Mouse (Mus musculus) myocyte (in vitro differentiated cells): ENCODE results near the gene Pde6d. TPM values are rescaled to one million over a fixed set of nuclear protein-coding genes. Genes with fewer than 3 reads are reported as not detected.

ENCODE experiments used
- H3K27me3 ChIP-seq: one replicate; pipeline ENCODE4 v1.6.1; 2011; ENCODE audit not compliant: control insufficient read depth, insufficient read depth, insufficient read length
- H3K36me3 ChIP-seq: one replicate; pipeline ENCODE4 v1.6.1; 2011; ENCODE audit not compliant: control insufficient read depth, insufficient read depth
- H3K4me2 ChIP-seq: one replicate; pipeline ENCODE4 v1.6.1; 2011; ENCODE audit warnings: low read depth, control low read depth
- H3K4me3 ChIP-seq: one replicate; pipeline ENCODE4 v1.5.1; 2011; ENCODE audit warnings: mild to moderate bottlenecking, control low read depth, moderate library complexity
- H3K79me2 ChIP-seq: one replicate; pipeline ENCODE4 v1.6.1; 2011; ENCODE audit not compliant: control insufficient read depth, insufficient read depth
- H3ac ChIP-seq: one replicate; pipeline ENCODE4 v1.6.1; 2011; ENCODE audit not compliant: control insufficient read depth, insufficient read length
- CEBPB ChIP-seq: IDR thresholded peaks from 2 replicates; pipeline ENCODE4 v1.6.1; 2011; ENCODE audit warnings: mild to moderate bottlenecking, moderate library complexity; ENCODE audit not compliant: poor library complexity, insufficient read depth, severe bottlenecking
- E2F4 ChIP-seq: IDR thresholded peaks from one replicate; pipeline ENCODE4 v1.6.1; 2011; ENCODE audit warnings: mild to moderate bottlenecking, control low read depth, moderate library complexity; ENCODE audit not compliant: insufficient read depth
- MAX ChIP-seq: IDR thresholded peaks from one replicate; pipeline ENCODE4 v1.6.1; 2011; ENCODE audit warnings: low read depth, mild to moderate bottlenecking, control low read depth
- MYOD1 ChIP-seq, 3 experiments: IDR thresholded peaks; one replicate each; pipeline ENCODE4 v1.6.1; 2011; ENCODE audit warnings: control low read depth in 2 of 3, low read depth in 2 of 3, mild to moderate bottlenecking in 2 of 3, moderate library complexity in 1 of 3; ENCODE audit not compliant: insufficient read length in 2 of 3, control insufficient read depth in 1 of 3
- MYOG ChIP-seq, 3 experiments: IDR thresholded peaks; one replicate each; pipeline ENCODE4 v1.6.1; 2011; ENCODE audit warnings: control low read depth in 2 of 3, low read depth in 2 of 3, mild to moderate bottlenecking in 2 of 3; ENCODE audit not compliant: insufficient read length in 2 of 3, control insufficient read depth in 1 of 3, insufficient read depth in 1 of 3
- POLR2A ChIP-seq: IDR thresholded peaks from one replicate; pipeline ENCODE4 v1.6.1; 2011; ENCODE audit warnings: low read depth, mild to moderate bottlenecking, control low read depth, moderate library complexity; ENCODE audit not compliant: insufficient read length
- POLR2AphosphoS2 ChIP-seq: IDR thresholded peaks from one replicate; pipeline ENCODE4 v1.6.1; 2011; ENCODE audit warnings: low read depth, control low read depth; ENCODE audit not compliant: insufficient read length
- REST ChIP-seq: IDR thresholded peaks from one replicate; pipeline ENCODE4 v1.6.1; 2011; ENCODE audit warnings: mild to moderate bottlenecking, control low read depth, moderate library complexity; ENCODE audit not compliant: insufficient read depth, insufficient read length
- SRF ChIP-seq: IDR thresholded peaks from one replicate; pipeline ENCODE4 v1.6.1; 2011; ENCODE audit warnings: low read depth; ENCODE audit not compliant: control insufficient read depth, insufficient read length
- TCF12 ChIP-seq: IDR thresholded peaks from one replicate; pipeline ENCODE4 v1.6.1; 2011; ENCODE audit warnings: mild to moderate bottlenecking, control low read depth; ENCODE audit not compliant: poor library complexity, insufficient read depth, severe bottlenecking
- TCF3 ChIP-seq: IDR thresholded peaks from one replicate; pipeline ENCODE4 v1.6.1; 2011; ENCODE audit warnings: low read depth, control low read depth; ENCODE audit not compliant: insufficient read length
- USF1 ChIP-seq: IDR thresholded peaks from one replicate; pipeline ENCODE4 v1.6.1; 2011; ENCODE audit warnings: low read depth, mild to moderate bottlenecking, control low read depth, moderate library complexity
- polyA plus RNA-seq: library from polyadenylated mRNA; unstranded; fragments of >200 nt; fragmentation: generic; extraction: Trizol; gene quantifications from one replicate; pipeline ENCODE4 v1.2.1, GENCODE M21; 2012; ENCODE audit warnings: missing spikeins

The Pde6d gene
- polyA plus RNA-seq, 1 experiment, result 50.0 TPM

DNA sequence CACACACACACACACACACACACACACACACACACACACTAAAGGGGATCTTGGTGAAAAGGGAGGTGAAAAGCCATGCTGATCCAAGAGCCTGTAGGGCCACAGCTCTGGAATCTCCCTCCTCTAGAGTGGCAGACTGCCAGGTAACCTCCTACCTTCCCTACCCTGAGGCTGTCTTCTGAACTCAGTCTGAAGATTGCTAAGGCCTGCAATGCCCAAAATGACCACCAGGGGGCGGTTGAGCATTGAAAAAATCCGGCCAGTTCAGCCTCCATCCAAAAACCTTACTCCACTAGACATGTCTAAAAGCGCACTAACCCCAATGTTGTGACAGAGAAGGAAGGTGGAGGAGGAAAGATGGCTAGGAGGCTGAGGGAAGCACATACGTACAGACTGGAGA lies 80.9 kb downstream of the Pde6d start:
- no peaks in the 10 kb centered on the region for H3K27me3 ChIP-seq
- H3K4me3 ChIP-seq, result no peak overlapping the region
- H3K36me3 ChIP-seq, result no peaks in the 10 kb centered on the region
- peak overlapping the region; percentile 41 for H3K4me2 ChIP-seq
- no peak for TF ChIP-seq TCF12
- TF ChIP-seq MYOG (IDR thresholded peaks at IDR 0.05; ENCODE audit: control insufficient read depth in 1 of 3, insufficient read depth in 1 of 3, insufficient read length in 2 of 3, low read depth in 2 of 3), result no peak
- TF ChIP-seq USF1, result no peak
- no peak for TF ChIP-seq E2F4
- TF ChIP-seq POLR2AphosphoS2, result no peak
- no peak for TF ChIP-seq SRF
- no peak for TF ChIP-seq CEBPB
- TF ChIP-seq POLR2A, result no peak
- no peak for TF ChIP-seq TCF3
- no peak for TF ChIP-seq MAX
- TF ChIP-seq REST, result no peak
- TF ChIP-seq MYOD1 (IDR thresholded peaks at IDR 0.05; ENCODE audit: control insufficient read depth in 1 of 3, insufficient read length in 2 of 3, low read depth in 2 of 3), result no peak
- H3ac ChIP-seq, result no peak overlapping the region
- H3K79me2 ChIP-seq, result no peaks in the 10 kb centered on the region

DNA sequence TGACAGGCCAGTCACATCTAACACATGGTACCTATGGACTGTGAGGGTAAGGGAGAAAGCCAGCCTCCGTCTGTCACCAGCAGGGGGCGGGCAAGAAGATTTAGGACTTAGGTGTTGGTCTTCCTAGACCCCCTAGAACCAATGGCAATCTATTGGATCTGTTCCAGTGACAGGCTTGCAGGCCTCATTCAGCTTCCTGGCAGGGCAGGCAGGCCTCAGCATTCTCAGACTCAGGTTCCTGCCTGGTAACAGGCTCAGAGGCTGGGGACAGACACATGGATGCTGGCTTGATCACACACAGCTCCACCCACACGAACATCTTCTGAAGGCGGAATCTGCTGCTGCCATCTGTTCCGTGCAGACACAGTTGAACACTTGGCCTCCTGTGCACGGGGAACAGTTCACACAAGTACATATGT lies 81.3 kb downstream of the Pde6d start:
- Histone ChIP-seq H3K79me2 (no peaks in the 10 kb centered on the region), H3K27me3 (no peaks in the 10 kb centered on the region), H3ac (no peak overlapping the region), H3K36me3 (no peaks in the 10 kb centered on the region), H3K4me2 (peak overlapping the region; percentile 41), H3K4me3 (no peak overlapping the region)
- TF ChIP-seq MAX (no peak), MYOD1 (IDR thresholded peaks at IDR 0.05; ENCODE audit: control insufficient read depth in 1 of 3, insufficient read length in 2 of 3, low read depth in 2 of 3) (no peak), SRF (no peak), POLR2AphosphoS2 (no peak), REST (no peak), E2F4 (no peak), TCF3 (no peak), USF1 (no peak), TCF12 (no peak), CEBPB (no peak), POLR2A (no peak), MYOG (IDR thresholded peaks at IDR 0.05; ENCODE audit: control insufficient read depth in 1 of 3, insufficient read depth in 1 of 3, insufficient read length in 2 of 3, low read depth in 2 of 3) (no peak)

DNA sequence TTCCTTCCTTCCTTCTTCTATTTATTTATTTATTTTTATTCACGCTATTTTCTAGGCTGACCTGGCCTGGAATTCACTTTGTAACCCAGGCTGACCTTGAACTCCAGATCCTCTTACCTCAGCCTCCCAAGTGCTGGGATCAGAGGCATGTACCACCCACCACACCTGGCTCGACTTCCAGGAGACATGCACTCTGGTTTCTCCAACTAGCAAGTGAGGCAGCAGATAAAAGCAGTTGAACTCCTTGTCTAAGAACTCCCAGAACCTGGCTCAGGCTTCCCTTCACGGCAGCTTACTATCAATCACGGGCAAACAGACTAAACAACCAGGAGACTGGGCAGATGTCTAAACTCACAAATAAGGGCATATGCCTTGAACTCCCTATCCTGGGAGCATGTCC lies 81.7 kb downstream of the Pde6d start:
- H3K36me3 ChIP-seq, result no peaks in the 10 kb centered on the region
- TF ChIP-seq USF1 (no peak), TCF12 (no peak), REST (no peak), POLR2AphosphoS2 (no peak), POLR2A (no peak), MAX (no peak), CEBPB (no peak), TCF3 (no peak), E2F4 (no peak), SRF (no peak), MYOG (IDR thresholded peaks at IDR 0.05; ENCODE audit: control insufficient read depth in 1 of 3, insufficient read depth in 1 of 3, insufficient read length in 2 of 3, low read depth in 2 of 3) (no peak), MYOD1 (IDR thresholded peaks at IDR 0.05; ENCODE audit: control insufficient read depth in 1 of 3, insufficient read length in 2 of 3, low read depth in 2 of 3) (no peak)
- H3K4me3 ChIP-seq, result no peak overlapping the region
- no peaks in the 10 kb centered on the region for H3K79me2 ChIP-seq
- no peaks in the 10 kb centered on the region for H3K27me3 ChIP-seq
- no peak overlapping the region for H3K4me2 ChIP-seq
- no peak overlapping the region for H3ac ChIP-seq

DNA sequence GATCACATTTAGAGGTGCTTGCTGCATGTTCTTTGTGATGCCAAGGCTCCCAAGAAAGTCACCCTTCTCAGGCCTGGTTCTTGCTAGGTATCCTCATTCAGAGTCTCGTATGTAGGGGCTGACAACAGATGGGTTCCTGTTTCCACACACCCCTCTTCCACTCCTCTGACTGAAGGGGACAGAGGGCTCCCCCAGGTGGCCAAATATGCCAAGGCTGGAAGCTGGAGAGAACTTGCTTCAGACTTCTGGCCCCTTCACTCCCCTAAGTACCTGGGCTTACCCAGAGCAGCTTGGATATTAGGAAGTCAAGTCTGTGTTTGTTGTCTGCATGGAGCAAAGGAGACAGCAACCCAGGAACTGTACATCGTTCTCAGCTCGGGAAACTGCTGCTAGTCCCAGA lies 82.5 kb downstream of the Pde6d start:
- H3ac ChIP-seq, result no peak overlapping the region
- no peaks in the 10 kb centered on the region for H3K36me3 ChIP-seq
- H3K4me2 ChIP-seq, result no peak overlapping the region
- H3K4me3 ChIP-seq, result no peak overlapping the region
- H3K27me3 ChIP-seq, result no peaks in the 10 kb centered on the region
- H3K79me2 ChIP-seq, result no peaks in the 10 kb centered on the region
- no peak for TF ChIP-seq TCF3
- no peak for TF ChIP-seq E2F4
- no peak for TF ChIP-seq TCF12
- TF ChIP-seq REST, result no peak
- TF ChIP-seq POLR2AphosphoS2, result no peak
- no peak for TF ChIP-seq POLR2A
- TF ChIP-seq SRF, result no peak
- no peak for TF ChIP-seq MAX
- no peak for TF ChIP-seq MYOG (IDR thresholded peaks at IDR 0.05; ENCODE audit: control insufficient read depth in 1 of 3, insufficient read depth in 1 of 3, insufficient read length in 2 of 3, low read depth in 2 of 3)
- no peak for TF ChIP-seq CEBPB
- no peak for TF ChIP-seq MYOD1 (IDR thresholded peaks at IDR 0.05; ENCODE audit: control insufficient read depth in 1 of 3, insufficient read length in 2 of 3, low read depth in 2 of 3)
- no peak for TF ChIP-seq USF1

DNA sequence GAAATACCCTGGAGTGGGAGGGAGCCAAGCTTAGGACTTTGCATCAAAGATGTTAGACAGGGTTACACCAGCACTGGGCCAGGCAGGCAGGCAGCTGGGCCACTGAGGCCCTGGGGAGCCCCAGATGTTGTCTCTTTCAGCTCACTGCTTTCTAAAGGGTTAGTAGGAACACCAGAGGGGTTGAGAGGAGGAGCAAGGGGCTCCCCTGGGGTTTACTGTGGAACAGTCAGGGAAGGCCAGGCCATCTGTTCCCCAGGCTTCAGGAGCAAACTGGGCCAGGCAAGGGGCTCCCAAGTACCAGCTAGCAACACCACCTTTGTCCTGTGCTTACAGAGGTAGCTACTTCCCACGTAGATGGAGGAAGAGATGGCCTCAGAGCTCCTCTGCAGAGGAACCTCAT lies 83.8 kb downstream of the Pde6d start:
- no peak overlapping the region for H3K4me2 ChIP-seq
- no peak overlapping the region for H3K4me3 ChIP-seq
- H3ac ChIP-seq, result no peak overlapping the region
- no peaks in the 10 kb centered on the region for H3K79me2 ChIP-seq
- no peaks in the 10 kb centered on the region for H3K27me3 ChIP-seq
- TF ChIP-seq CEBPB, result no peak
- TF ChIP-seq POLR2AphosphoS2, result no peak
- TF ChIP-seq SRF, result no peak
- no peak for TF ChIP-seq TCF3
- no peak for TF ChIP-seq TCF12
- H3K36me3 ChIP-seq, result no peaks in the 10 kb centered on the region
